Mouse (Mus musculus): Measurements from ENCODE around the gene Mybpc3. TPM values are rescaled to one million over a fixed set of nuclear protein-coding genes. Genes with fewer than 3 reads are reported as not detected.
"Not testable (repeated sequence)": the region's sequence is repeated elsewhere in the genome, so short reads cannot be mapped to it uniquely, and the experiment has no call there.

The Mybpc3 gene
- polyA plus RNA-seq, 1 experiment from 2014 or later: 806 TPM

- WGBS: 74% methylated on average over 6 of the region's 6 CpGs
- no peak for ATAC-seq (ENCODE audit: extremely low read depth, insufficient number of reproducible peaks, low FRiP score, low TSS enrichment)
- H3K9me3 ChIP-seq: no peaks in the 10 kb centered on the region
These were observed 27.7 kb upstream of the Mybpc3 start for GRCm38 (mm10) chr2:91090208-91090607.

GRCm38 (mm10) chr2:91090827-91091226 lies 27.1 kb upstream of the Mybpc3 start:
- ATAC-seq (ENCODE audit: extremely low read depth, insufficient number of reproducible peaks, low FRiP score, low TSS enrichment): no peak
- Histone ChIP-seq H3K27ac (replicated peaks) (no peak overlapping the region), H3K4me3 (no peak overlapping the region), H3K9ac (no peak overlapping the region), H3K36me3 (no peaks in the 10 kb centered on the region), H3K27me3 (replicated peaks) (peaks cover 3% of the 10 kb centered on the region; the same call in 1 of the 2 replicates), H3K4me1 (no peaks in the 10 kb centered on the region), H3K4me2 (no peak overlapping the region), H3K9me3 (no peaks in the 10 kb centered on the region)
- WGBS: 67% methylated on average over 6 of the region's 6 CpGs

More at GRCm38 (mm10) chr2:91090208-91090607, 27.7 kb upstream of the Mybpc3 start:
- Histone ChIP-seq H3K4me3 (no peak overlapping the region), H3K27me3 (replicated peaks) (peaks cover 3% of the 10 kb centered on the region; the same call in 1 of the 2 replicates), H3K36me3 (no peaks in the 10 kb centered on the region), H3K4me2 (no peak overlapping the region), H3K27ac (replicated peaks) (no peak overlapping the region), H3K4me1 (no peaks in the 10 kb centered on the region), H3K9ac (no peak overlapping the region)

- peaks cover 11% of the 10 kb centered on the region for H3K4me1 ChIP-seq
- H3K27me3 ChIP-seq (replicated peaks): no peaks in the 10 kb centered on the region
- WGBS: 48% methylated on average over 14 of the region's 14 CpGs
- peak overlapping the region; percentile 38; the same call in 1 of the 2 replicates for H3K9ac ChIP-seq
- peak overlapping the region; percentile 11; the same call in 1 of the 2 replicates for H3K4me3 ChIP-seq
- no peak for ATAC-seq (ENCODE audit: extremely low read depth, insufficient number of reproducible peaks, low FRiP score, low TSS enrichment)
- no peak overlapping the region for H3K4me2 ChIP-seq
- H3K27ac ChIP-seq (replicated peaks): no peak overlapping the region
- H3K36me3 ChIP-seq: no peaks in the 10 kb centered on the region
- H3K9me3 ChIP-seq: no peaks in the 10 kb centered on the region
These were observed 21.4 kb upstream of the Mybpc3 start for GRCm38 (mm10) chr2:91096524-91096923.

- Histone ChIP-seq H3K36me3 (no peaks in the 10 kb centered on the region), H3K4me2 (no peak overlapping the region), H3K27me3 (replicated peaks) (no peaks in the 10 kb centered on the region), H3K4me1 (peaks cover 11% of the 10 kb centered on the region), H3K9me3 (no peaks in the 10 kb centered on the region), H3K9ac (peak overlapping the region; percentile 38; the same call in 1 of the 2 replicates), H3K4me3 (peak overlapping the region; percentile 11; the same call in 1 of the 2 replicates), H3K27ac (replicated peaks) (no peak overlapping the region)
- ATAC-seq (ENCODE audit: extremely low read depth, insufficient number of reproducible peaks, low FRiP score, low TSS enrichment): no peak
- 51% methylated on average over 10 of the region's 10 CpGs for WGBS
These were observed 20.9 kb upstream of the Mybpc3 start for GRCm38 (mm10) chr2:91097015-91097414.

GRCm38 (mm10) chr2:91098156-91098555 lies 19.8 kb upstream of the Mybpc3 start:
- WGBS: 77% methylated on average over 2 of the region's 2 CpGs
- H3K4me3 ChIP-seq: no peak overlapping the region
- H3K27me3 ChIP-seq (replicated peaks): no peaks in the 10 kb centered on the region
- H3K4me1 ChIP-seq: peaks cover 11% of the 10 kb centered on the region
- H3K9ac ChIP-seq: no peak overlapping the region
- no peak overlapping the region for H3K27ac ChIP-seq (replicated peaks)
- H3K36me3 ChIP-seq: no peaks in the 10 kb centered on the region
- H3K4me2 ChIP-seq: no peak overlapping the region
- no peak for ATAC-seq (ENCODE audit: extremely low read depth, insufficient number of reproducible peaks, low FRiP score, low TSS enrichment)
- no peaks in the 10 kb centered on the region for H3K9me3 ChIP-seq

GRCm38 (mm10) chr2:91101124-91101740 lies 16.7 kb upstream of the Mybpc3 start:
- Histone ChIP-seq H3K27ac (replicated peaks) (no peak overlapping the region), H3K4me1 (peaks cover 11% of the 10 kb centered on the region), H3K9ac (peak overlapping the region; percentile 63), H3K27me3 (replicated peaks) (no peaks in the 10 kb centered on the region), H3K4me2 (no peak overlapping the region), H3K4me3 (no peak overlapping the region), H3K36me3 (no peaks in the 10 kb centered on the region), H3K9me3 (no peaks in the 10 kb centered on the region)
- ATAC-seq (ENCODE audit: extremely low read depth, insufficient number of reproducible peaks, low FRiP score, low TSS enrichment): no peak; the same call in 1 of the 2 replicates
- 4% methylated on average over 7 of the region's 7 CpGs for WGBS

- H3K4me2 ChIP-seq: no peak overlapping the region
- H3K27me3 ChIP-seq (replicated peaks): no peaks in the 10 kb centered on the region
- H3K9me3 ChIP-seq: no peaks in the 10 kb centered on the region
- no peaks in the 10 kb centered on the region for H3K36me3 ChIP-seq
- no peak for ATAC-seq (ENCODE audit: extremely low read depth, insufficient number of reproducible peaks, low FRiP score, low TSS enrichment)
- H3K9ac ChIP-seq: no peak overlapping the region
- peaks cover 13% of the 10 kb centered on the region for H3K4me1 ChIP-seq
- no peak overlapping the region for H3K4me3 ChIP-seq
- 71% methylated on average over 3 of the region's 3 CpGs for WGBS
- H3K27ac ChIP-seq (replicated peaks): no peak overlapping the region
These were observed 9.8 kb upstream of the Mybpc3 start for GRCm38 (mm10) chr2:91108156-91108555.

- no peak for ATAC-seq (ENCODE audit: extremely low read depth, insufficient number of reproducible peaks, low FRiP score, low TSS enrichment)
- no peaks in the 10 kb centered on the region for H3K36me3 ChIP-seq
- no peak overlapping the region for H3K27ac ChIP-seq (replicated peaks)
- no peaks in the 10 kb centered on the region for H3K27me3 ChIP-seq (replicated peaks)
- WGBS: 80% methylated on average over 5 of the region's 5 CpGs
- H3K4me3 ChIP-seq: no peak overlapping the region
- H3K4me2 ChIP-seq: no peak overlapping the region
- peaks cover 16% of the 10 kb centered on the region for H3K4me1 ChIP-seq
- no peaks in the 10 kb centered on the region for H3K9me3 ChIP-seq
- no peak overlapping the region for H3K9ac ChIP-seq
These were observed 8.7 kb upstream of the Mybpc3 start for GRCm38 (mm10) chr2:91109241-91109640.

GRCm38 (mm10) chr2:91109807-91110385 lies 8.0 kb upstream of the Mybpc3 start:
- ATAC-seq (ENCODE audit: extremely low read depth, insufficient number of reproducible peaks, low FRiP score, low TSS enrichment): no peak
- 87% methylated on average over 5 of the region's 5 CpGs for WGBS
- no peaks in the 10 kb centered on the region for H3K27me3 ChIP-seq (replicated peaks)
- no peaks in the 10 kb centered on the region for H3K9me3 ChIP-seq
- no peaks in the 10 kb centered on the region for H3K36me3 ChIP-seq
- peaks cover 16% of the 10 kb centered on the region for H3K4me1 ChIP-seq
- H3K9ac ChIP-seq: no peak overlapping the region
- no peak overlapping the region for H3K27ac ChIP-seq (replicated peaks)
- no peak overlapping the region for H3K4me2 ChIP-seq
- H3K4me3 ChIP-seq: no peak overlapping the region

GRCm38 (mm10) chr2:91110429-91110828 lies 7.5 kb upstream of the Mybpc3 start:
- no peak overlapping the region for H3K9ac ChIP-seq
- no peak overlapping the region for H3K27ac ChIP-seq (replicated peaks)
- 78% methylated on average over 6 of the region's 6 CpGs for WGBS
- ATAC-seq (ENCODE audit: extremely low read depth, insufficient number of reproducible peaks, low FRiP score, low TSS enrichment): no peak
- peaks cover 19% of the 10 kb centered on the region for H3K4me1 ChIP-seq
- no peaks in the 10 kb centered on the region for H3K9me3 ChIP-seq
- H3K4me2 ChIP-seq: no peak overlapping the region
- H3K36me3 ChIP-seq: no peaks in the 10 kb centered on the region
- H3K27me3 ChIP-seq (replicated peaks): no peaks in the 10 kb centered on the region
- H3K4me3 ChIP-seq: no peak overlapping the region

GRCm38 (mm10) chr2:91111832-91112231 lies 6.1 kb upstream of the Mybpc3 start:
- peaks cover 30% of the 10 kb centered on the region for H3K4me1 ChIP-seq
- H3K9ac ChIP-seq; H3K4me3 ChIP-seq; ATAC-seq (ENCODE audit: extremely low read depth, insufficient number of reproducible peaks, low FRiP score, low TSS enrichment); H3K4me2 ChIP-seq; H3K27ac ChIP-seq (replicated peaks); H3K9me3 ChIP-seq; H3K36me3 ChIP-seq; H3K27me3 ChIP-seq (replicated peaks): not testable (repeated sequence)
- 92% methylated on average over 3 of the region's 3 CpGs for WGBS

GRCm38 (mm10) chr2:91112491-91112890 lies 5.5 kb upstream of the Mybpc3 start:
- ATAC-seq (ENCODE audit: extremely low read depth, insufficient number of reproducible peaks, low FRiP score, low TSS enrichment): no peak
- no peaks in the 10 kb centered on the region for H3K36me3 ChIP-seq
- WGBS: 35% methylated on average over 4 of the region's 4 CpGs
- H3K9me3 ChIP-seq: no peaks in the 10 kb centered on the region
- no peak overlapping the region for H3K4me3 ChIP-seq
- no peaks in the 10 kb centered on the region for H3K27me3 ChIP-seq (replicated peaks)
- peak overlapping the region; percentile 56 for H3K27ac ChIP-seq (replicated peaks)
- H3K4me1 ChIP-seq: peaks cover 36% of the 10 kb centered on the region
- 0 out of 2 replicates have a peak overlapping the region, but pooled peaks have one; percentile 7 for H3K4me2 ChIP-seq
- peak overlapping the region; percentile 61; the same call in 1 of the 2 replicates for H3K9ac ChIP-seq

Data from heart, embryonic 13.5 days (tissue).